Mouse (Mus musculus): ENCODE measurements around the gene Tmem45b.

Gene Tmem45b

DNA sequence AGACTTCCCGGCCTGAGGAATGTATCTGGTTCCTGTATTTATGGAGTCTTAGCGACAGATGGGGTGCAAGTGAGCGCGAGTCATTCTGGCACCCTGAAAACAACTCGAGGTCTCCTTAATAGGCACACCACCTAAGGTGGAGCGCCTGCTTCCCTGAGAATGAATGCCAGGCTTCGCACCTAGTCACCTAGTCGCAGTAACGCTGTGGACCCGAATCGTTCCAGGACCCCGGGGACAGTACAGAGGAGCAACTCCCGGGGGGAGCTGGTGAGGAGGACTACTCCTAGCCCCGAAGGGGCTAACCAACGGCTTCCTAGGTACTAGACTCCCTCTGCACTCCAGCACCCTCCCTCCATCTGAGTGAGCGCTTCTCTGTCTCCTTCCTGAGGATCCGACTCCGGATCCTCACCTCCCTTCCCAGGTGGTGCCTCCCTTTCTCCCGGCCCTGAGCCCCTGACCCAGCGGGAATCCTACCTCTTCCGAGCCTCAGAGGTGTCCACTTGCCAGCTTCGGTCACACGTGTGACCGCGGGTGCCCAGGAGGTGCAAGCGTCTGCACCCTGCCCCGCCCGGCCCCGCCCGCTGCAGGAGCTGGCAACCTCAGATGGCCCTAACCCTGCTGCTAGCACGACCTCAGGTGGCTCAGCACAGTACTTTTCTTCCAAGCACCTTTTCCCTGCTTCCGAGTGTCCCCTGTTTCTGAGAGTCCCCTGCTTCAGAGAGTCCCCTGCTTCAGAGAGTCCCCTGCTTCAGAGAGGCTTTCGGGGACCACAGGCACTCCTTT is at the start of gene Tmem45b:
Gene Tmem45b, minus strand, starts transcription at position 771 of the 783 bp plus-strand sequence.
- WGBS: 13% methylated on average over 33 of the region's 33 CpGs

DNA sequence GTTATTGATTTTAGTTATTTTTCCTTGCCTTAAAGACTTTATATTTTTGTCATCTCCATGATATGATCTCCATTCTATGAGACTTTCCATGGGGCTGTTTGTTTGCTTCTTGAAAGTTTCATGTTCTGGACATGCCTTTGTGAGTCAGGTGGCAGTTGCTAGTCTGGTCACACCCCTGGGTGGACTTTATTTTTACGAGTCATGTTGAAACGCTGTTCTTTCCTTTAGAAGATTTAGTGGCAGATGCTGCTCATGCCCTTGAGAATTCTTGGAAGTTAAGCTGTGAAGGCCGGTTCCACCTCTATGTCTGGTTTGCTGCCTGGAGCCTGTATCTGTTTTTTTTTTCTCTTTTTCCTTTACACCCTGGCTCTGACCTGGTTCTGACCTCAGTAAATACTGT is 43.9 kb upstream of the Tmem45b start:
- 80% methylated on average over 3 of the region's 3 CpGs for WGBS

DNA sequence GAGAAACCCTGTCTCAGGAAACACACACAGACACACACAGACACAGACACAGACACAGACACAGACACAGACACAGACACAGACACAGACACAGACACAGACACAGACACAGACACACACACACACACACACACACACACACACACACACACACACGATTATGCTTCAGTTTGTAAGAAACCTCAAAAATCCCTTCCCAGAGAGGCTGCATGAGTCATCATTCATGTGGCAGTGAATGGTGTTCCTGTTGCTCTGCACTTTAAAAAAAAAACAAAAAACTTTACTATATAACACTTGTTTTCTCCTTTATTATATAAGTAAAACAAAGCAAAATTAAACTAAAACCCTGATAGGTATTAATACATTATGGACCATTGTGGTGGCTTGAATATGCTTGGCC is 37.0 kb upstream of the Tmem45b start:
- 50% methylated on average over 1 of the region's 1 CpGs for WGBS

DNA sequence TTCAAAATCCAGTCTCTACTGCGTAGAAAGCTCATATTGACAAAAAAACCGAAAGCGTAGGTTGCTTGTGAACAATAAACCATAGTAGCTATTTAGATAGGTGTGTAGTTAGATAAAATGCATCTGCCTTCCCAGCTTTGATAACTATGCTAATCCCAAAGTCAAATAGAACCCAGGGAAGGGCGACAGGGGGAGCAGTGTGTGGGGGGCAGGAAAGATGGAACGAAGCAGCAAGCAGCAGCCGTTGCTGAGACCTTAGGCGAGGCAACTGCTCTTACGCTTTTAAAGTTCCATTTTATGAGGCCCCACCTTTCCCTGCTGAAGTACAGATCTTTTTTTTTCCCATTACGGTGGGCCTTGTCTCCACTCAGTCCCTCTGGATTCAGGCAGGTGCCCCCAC is 1.1 kb downstream of the Tmem45b start:
- 73% methylated on average over 9 of the region's 9 CpGs for WGBS

DNA sequence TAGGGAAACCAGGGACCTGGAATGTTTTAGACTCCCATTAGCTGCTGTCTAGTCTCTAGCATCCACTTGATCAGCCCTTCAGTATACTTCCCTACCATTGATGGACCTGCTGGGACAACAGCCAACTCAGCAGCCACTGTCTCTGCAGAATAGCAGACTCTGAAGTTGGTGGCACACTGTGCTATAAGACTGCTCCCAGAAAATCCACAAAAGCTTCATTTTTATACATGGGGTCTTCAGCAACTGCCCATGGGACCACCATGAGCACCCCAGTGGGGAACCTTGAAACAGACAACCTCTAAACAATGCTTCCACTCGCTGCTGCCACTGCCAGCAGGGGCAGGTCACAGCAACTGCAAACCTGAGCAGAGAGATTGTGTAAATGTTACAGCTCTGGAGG is 9.9 kb downstream of the Tmem45b start:
- 74% methylated on average over 1 of the region's 1 CpGs for WGBS

DNA sequence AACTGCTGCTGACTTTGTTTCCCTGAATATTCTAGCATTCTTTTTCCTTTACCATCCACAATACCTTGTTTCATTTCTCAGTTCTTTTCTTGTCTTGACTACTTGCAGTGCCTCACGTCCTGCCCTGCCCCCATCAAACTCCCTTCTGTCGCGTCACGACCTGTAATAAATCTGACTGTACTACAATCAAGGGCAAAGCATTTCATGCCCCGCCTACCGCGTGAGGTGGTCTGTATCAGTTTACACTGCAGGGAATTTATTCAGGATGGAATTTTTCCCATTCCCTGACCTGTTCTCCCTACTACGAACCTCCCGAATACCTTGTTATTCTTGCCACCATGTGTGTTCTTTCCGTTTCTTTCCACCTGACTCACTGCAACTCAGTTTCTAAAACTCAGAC is 12.1 kb downstream of the Tmem45b start:
- 86% methylated on average over 10 of the region's 10 CpGs for WGBS

DNA sequence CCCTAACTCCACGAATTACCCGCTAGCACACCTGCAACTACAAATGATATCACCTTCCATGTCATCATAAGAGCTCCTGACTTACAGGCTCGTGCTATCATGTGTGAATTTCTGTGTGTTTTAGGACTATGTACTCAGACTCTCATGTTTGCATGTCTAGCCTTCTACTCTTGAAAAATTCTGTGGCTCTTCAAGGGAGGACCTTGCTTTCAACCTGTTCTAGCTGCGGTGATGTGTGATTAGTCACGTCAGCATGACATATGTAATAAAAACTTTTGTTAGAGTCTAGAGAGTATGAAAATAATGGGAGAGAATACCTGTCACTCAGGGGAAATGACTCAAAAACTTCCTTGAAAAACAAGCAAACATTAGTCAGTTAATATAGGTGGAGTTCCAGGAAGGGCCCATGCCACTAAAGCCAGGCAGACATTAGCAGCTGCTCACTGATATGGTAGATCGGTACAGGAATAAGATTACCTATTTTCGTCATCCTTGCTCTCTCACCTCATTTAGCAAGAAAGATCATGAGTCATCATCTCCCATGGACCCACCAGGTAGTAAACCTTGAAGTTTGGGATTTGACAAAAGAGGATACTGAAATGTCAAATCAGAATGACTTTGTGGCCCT is 15.0 kb downstream of the Tmem45b start:
- 92% methylated on average over 7 of the region's 7 CpGs for WGBS

DNA sequence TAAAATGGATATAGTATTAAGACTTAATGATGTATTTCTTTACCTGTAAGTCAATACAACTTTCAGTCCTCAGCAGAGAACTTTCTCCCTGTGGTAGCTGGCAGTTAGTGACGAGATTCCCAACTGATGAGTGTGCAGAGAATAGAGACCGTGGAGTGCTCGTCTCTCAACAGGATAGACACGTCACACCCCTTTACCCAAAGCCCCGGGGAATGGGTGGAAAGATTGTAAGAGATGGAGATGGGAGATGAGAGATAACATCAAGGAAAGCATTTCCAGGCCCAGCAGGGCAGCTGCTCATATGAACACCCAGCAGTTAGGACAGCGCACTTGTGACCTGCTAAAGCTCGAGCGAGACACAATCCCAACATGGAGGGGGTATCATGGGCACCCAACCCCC is 20.0 kb downstream of the Tmem45b start:
- 92% methylated on average over 8 of the region's 8 CpGs for WGBS

DNA sequence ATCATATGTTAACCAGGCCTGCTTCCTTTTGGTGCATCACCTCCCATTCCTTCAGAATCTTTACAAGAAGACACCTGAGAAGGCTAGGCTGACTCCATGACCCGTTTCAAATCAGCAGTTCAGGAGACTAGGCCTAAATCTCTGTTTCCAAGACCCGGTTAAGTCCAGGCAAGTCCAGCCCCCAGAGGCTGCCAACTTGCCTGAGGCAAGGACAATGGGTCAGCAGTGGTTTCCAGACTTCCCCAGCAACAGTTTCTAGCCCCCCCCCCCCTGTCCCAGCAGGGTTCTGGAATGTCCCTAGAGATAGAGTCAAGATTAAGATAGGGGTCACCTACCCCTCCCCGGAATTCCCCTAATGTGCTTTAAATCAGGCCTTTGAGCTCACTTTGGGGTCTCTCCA is 22.8 kb downstream of the Tmem45b start:
- 82% methylated on average over 3 of the region's 3 CpGs for WGBS

DNA sequence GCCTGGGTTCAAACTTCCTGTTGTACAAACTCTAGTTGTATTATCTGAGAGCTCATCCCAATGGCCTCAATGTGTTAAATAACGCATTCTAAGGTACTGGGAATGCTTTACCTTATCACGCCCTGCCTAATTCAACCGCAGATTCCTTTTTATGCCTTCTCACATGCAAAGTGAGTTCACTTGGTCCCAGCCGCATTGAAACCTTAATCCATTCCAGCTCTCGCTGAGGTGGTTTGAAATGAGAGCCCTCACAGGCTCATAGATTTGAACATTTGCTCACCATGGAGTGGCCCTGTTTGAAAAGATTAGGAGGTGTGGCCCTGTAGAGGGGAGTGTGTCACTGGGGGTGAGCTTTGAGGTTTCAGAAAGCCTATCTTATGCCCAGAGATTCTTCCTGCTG is 23.9 kb downstream of the Tmem45b start:
- 96% methylated on average over 5 of the region's 5 CpGs for WGBS

DNA sequence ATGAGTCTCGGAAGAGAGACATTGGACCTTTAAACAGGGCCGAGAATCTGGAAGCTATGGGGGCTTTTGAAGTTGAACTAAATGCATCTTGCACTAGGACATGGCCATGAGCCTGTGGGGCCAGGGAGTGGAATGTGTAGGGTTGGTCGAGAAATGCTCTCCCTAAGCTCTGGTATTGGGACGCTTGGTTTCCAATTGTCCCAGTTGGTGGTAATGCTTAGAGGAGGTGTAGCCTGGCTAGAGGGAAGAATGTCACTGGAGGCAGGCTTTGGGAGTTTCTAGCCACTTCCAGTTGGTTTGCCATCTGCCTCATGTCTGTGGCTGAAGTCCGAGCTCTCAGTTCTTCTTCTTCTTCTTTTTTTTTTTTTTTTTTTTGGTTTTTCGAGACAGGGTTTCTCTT is 24.9 kb downstream of the Tmem45b start:
- WGBS: 73% methylated on average over 6 of the region's 6 CpGs

DNA sequence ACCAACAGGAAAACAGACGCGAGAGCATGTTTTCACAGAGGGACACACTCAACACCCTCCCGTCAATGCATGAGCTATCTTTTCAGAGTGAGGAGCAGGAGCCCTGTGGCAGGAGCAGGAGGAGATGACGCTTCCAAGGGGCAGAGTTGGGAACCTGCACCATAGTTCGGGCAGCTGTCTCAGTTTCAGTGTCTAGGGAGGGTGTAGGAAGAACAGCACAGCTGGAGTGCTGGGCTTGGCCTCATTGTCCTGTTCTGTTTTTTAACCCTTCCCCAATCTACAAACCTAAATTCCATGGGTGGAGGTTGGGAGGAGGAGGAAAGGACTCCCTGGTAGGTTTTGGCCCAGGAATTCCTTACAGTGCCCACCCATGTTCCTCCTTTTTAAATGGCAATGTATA is 25.4 kb downstream of the Tmem45b start:
- 64% methylated on average over 5 of the region's 5 CpGs for WGBS

DNA sequence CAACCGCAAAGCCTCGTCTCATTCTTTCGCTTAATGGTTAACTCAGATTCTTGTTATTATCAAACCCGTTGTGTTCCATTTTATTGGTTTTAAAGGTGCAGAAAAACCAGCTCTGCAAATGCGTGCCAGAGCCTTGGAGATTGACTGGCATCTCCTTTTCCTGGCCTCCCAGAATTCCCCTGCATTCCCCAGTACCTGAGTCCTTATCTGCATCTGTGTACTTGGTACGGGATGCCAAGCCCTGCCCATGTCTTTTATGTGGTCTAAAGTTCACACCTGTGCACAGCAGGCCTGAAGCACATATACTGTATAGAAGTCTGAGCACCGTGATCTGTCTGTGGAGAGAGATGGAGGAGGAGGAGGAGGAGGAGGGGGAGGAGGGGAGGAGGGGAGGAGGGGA is 26.4 kb downstream of the Tmem45b start:
- WGBS: 88% methylated on average over 7 of the region's 7 CpGs

DNA sequence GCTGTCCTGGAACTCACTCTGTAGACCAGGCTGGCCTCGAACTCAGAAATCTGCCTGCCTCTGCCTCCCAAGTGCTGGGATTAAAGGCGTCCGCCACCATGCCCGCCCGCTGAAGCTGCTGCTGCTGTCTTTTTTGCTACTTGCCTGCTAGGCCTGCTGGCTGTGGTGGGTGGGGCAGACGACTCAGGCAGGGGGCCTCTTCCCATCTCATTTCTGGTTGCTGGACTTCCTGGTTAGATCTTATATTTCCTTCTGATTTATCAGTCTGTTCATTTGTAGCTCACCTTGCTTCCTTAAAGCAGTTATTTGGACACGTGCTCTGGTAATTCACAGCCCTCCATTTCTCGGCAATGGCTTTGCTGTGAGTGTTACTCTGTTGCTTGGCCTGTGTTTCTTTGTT is 28.8 kb downstream of the Tmem45b start:
- WGBS: 93% methylated on average over 8 of the region's 8 CpGs

DNA sequence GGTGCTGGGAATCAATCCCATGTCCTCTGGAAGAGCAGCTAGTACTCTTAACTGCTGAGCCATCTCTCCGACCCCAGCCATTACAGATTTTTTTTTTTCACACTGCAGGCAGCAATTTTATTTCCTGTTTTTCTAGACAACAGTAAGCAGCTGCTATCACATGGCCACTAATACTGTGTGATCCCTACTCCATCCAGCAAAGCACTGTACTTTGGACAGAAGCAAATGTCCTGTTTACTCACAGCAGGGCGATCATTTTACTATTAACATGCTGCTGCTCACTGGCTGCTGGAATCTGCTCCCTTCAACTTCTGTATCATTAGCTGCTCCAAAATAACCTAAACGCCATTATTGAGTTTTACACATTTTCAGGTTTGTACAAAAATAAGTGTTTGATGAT is 30.8 kb downstream of the Tmem45b start:
- 82% methylated on average over 3 of the region's 3 CpGs for WGBS

DNA sequence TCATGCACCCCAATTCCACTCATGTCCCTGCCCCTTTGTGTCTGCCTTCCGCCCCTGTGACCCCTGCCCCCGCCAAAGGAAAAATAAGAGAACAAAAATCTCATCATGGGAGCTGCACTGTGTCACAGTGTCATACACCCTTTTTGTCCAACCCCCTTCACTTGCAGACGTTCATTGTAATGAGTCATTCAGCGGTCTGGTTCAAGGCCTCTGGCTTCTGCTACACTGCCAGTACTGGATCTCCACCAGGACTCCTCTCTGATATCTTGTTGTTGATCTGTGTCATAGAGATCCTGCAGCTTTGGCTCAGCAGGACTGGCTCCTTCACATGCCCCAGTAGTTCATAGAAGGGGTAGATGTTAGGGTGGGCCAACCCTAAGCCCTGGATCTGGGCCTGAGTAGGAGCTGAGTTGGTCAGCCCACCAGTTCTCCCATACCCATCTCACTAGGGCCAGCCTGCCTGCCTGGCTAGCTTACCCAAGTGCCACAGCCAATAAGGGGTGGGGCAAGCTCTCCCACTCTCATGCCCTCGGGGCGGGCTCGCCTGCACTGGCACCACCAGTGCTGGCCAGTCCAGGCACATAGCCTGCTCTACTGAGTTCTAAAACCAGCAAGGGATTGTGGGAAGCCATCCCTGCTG is 31.8 kb downstream of the Tmem45b start:
- WGBS: 80% methylated on average over 7 of the region's 7 CpGs

DNA sequence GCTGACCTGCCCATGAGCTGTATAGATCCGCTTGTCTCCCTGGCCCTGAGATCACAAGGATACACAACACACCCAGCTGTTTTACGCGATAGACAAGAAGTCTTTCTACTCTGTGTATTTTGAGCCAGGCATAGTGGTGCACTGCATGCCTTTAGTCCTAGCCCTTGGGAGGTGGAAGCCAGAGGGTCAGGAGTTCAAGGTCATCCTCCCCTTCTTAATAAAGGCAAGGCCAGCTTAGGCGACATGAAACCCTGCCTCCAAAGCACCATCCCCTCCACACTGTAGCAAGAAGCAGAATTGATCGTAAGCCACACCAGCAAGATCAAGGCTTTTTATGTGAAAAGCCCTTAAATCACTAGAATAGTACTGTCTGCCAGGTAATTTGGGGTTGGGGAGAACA is 32.5 kb downstream of the Tmem45b start:
- 95% methylated on average over 5 of the region's 5 CpGs for WGBS

DNA sequence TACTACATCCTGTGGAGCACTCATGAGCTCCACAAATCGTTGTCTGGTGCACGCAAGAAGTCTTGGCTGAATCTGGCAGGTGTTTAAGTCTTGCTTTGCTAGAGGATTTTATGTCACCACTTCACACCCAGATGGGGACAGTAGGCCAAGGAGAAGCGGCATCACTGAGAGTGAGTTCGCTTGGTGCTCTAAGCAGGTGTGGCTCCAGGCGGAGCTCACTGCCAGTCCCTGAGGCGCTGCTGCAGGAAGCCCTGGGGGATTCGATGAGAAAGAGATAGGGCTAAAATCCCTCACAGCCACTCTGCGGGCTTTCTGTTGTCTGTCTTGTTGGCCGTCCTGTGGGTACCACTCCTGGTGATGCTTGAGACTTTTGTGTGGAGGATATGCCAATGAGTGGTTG is 34.3 kb downstream of the Tmem45b start:
- 72% methylated on average over 9 of the region's 9 CpGs for WGBS

DNA sequence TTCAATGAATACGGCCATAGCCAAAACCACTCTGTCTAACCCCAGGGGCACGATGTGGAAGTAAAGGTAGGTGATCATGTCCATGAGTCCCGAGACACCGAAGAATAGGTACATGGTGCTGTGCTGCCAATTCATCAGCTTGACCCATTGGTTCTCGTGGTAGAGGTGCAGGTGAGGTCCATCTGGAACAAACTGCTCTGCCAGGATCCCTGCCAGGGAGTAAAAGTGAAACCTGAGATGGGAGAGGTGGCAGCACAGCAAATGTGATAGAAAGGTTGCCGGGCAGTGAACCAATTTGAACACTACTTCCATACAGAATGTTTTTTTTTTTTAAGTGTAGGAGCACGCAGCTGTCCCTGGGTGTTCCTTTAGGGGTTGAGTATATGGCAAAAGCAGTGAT is 35.3 kb downstream of the Tmem45b start:
- WGBS: 92% methylated on average over 7 of the region's 7 CpGs

DNA sequence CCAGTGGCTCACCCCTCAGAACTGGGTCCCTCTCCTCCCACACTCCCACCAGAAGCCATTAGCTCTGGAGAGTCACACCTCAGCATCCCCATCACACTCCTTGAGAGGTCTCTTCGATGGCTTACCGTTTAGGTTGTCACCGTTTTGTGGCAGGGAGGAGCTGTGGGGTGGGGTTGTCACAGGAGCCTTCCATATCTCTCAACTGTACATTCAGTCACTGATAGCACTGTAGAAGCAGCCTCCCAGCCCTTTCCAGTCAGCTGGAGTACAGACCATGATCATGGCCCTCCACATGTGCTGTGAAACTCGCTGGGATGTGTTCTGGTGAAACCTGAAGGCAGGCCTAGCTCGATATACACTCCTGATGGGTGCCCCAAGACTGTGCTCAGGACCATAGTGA is 42.1 kb downstream of the Tmem45b start:
- 84% methylated on average over 5 of the region's 5 CpGs for WGBS

DNA sequence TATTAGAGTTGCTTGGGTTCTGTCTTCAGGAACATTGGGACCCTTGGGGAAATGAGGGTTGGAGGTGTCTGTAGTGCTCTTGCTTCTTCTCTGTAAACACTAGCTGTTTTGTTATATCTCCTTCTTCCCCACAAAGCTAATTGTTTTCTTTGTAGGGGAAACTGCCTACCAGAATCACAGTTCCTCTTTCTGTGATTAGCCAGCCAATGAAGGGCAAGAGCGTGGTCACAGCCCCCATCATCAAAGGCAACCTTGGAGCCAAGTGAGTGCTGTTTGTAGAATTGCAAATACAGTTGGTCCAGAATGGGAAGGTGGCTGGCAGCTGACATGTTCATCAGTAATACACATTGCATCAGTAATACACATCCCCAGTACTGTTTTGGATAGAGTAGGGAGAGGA is 45.4 kb downstream of the Tmem45b start:
- WGBS: 65% methylated on average over 1 of the region's 1 CpGs

DNA sequence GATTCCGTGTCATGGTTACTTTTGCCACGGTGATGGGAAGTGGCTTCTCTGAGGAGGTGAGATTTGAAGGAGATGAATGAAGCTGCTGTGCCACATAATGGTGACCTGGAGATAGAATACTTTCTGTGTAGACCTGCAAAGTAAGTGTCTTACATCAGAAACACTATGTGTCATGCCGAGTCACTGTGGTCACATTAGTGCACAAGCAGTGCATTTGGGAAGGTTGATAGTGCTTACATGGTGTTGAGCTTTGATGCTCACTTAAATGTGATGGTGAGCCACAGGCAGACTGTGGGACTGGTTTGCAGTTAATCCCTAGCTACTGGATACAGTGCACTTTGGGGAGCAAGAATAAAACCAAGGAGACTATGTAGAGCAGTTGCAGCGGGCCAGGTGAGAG is 52.1 kb downstream of the Tmem45b start:
- 81% methylated on average over 4 of the region's 4 CpGs for WGBS

DNA sequence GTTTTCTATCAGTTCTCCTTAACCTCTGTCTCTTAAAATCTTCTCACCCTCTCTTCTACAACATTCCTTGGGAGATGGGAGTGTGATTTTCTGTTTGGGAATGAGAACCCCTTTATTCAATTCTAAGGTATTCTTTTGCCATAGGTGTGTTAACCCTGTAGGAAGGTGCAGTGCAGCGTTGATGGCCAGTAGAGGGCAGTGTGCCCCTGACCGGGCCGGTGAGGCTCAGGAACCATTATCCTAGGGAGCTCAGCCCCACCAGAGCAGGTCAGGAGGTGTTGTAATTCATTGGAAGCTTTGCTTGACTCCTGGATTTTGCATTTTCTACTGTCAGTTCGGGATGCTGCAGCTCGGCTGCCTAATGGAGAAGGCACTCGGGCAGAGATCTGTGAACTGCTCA is 59.0 kb downstream of the Tmem45b start:
- WGBS: 65% methylated on average over 6 of the region's 6 CpGs
